Mouse (Mus musculus): ENCODE results near the gene Tead4.

- TF ChIP-seq CTCF (IDR thresholded peaks at IDR 0.05; ENCODE audit: low read depth, low read length) (no peak), TAL1 (conservative IDR thresholded peaks at IDR 0.05; ENCODE audit: low read depth, low read length) (no peak), POLR2AphosphoS5 (IDR thresholded peaks at IDR 0.05; ENCODE audit: insufficient replicate concordance, low read depth, low read length) (no peak), GATA1 (IDR thresholded peaks at IDR 0.05; ENCODE audit: borderline replicate concordance, low read length) (no peak)
Measured at GRCm38 (mm10) chr6:128345623-128346022, 45.0 kb upstream of the Tead4 start.

All from G1E (cell line).